Mouse (Mus musculus): ENCODE data around the gene F2r. TPM values are rescaled to one million over a fixed set of nuclear protein-coding genes. Genes with fewer than 3 reads are reported as not detected.

Gene F2r
- polyA plus RNA-seq (2015; fragmentation: Nextera tagmentation; extraction: Ambion mirVana), result 20.1 and 23.0 TPM in 2 replicates

GRCm38 (mm10) chr13:95618309-95618712 lies at the start of gene F2r:
F2r (minus strand) TSS chr13:95618487.
- peak within 1 kb of the TSS; percentile 66 for H3K4me2 ChIP-seq (replicated peaks; ENCODE audit: low read depth)
- H3K9me3 ChIP-seq (ENCODE audit: control insufficient read depth, low read length), result no peaks in the 10 kb centered on the region
- under 1% methylated on average over 38 of the region's 42 CpGs for WGBS
- no peaks in the 10 kb centered on the region for H3K36me3 ChIP-seq (ENCODE audit: control insufficient read depth, insufficient read depth, low read length)
- no peaks in the 10 kb centered on the region for H3K27me3 ChIP-seq (ENCODE audit: control insufficient read depth, insufficient read depth, low read length)
- no peak for TF ChIP-seq CTCF (IDR thresholded peaks at IDR 0.05; ENCODE audit: low read depth)
- TF ChIP-seq EP300 (optimal IDR thresholded peaks at IDR 0.05), result no peak
- ATAC-seq (ENCODE audit: low FRiP score, low TSS enrichment), result peak; percentile 88
- DNase-seq (ENCODE audit: low spot score), result peak; percentile 83
- peak within 1 kb of the TSS; percentile 78 for H3K9ac ChIP-seq (ENCODE audit: low read length)
- H3K4me1 ChIP-seq (replicated peaks; ENCODE audit: control insufficient read depth, insufficient read depth), result 0 out of 2 replicates have a peak, but pooled peaks cover 3% of the 10 kb centered on the region
- H3K27ac ChIP-seq (replicated peaks), result peak within 1 kb of the TSS; percentile 67
- H3K4me3 ChIP-seq (ENCODE audit: low read depth, low read length), result peak within 1 kb of the TSS; percentile 61

GRCm38 (mm10) chr13:95667260-95667659 lies 49.0 kb upstream of the F2r start:
- 12% methylated on average over 7 of the region's 7 CpGs for WGBS
- H3K27me3 ChIP-seq (ENCODE audit: control insufficient read depth, insufficient read depth, low read length), result no peaks in the 10 kb centered on the region
- H3K4me2 ChIP-seq (replicated peaks; ENCODE audit: low read depth), result no peak overlapping the region
- no peak overlapping the region for H3K27ac ChIP-seq (replicated peaks)
- no peak overlapping the region for H3K9ac ChIP-seq (ENCODE audit: low read length)
- no peaks in the 10 kb centered on the region for H3K4me1 ChIP-seq (replicated peaks; ENCODE audit: control insufficient read depth, insufficient read depth)
- 0 out of 2 replicates have a peak, but pooled peaks have one; percentile 24 for ATAC-seq (ENCODE audit: low FRiP score, low TSS enrichment)
- no peak overlapping the region for H3K4me3 ChIP-seq (ENCODE audit: low read depth, low read length)
- H3K36me3 ChIP-seq (ENCODE audit: control insufficient read depth, insufficient read depth, low read length), result peaks cover 3% of the 10 kb centered on the region; the same call in 1 of the 2 replicates
- H3K9me3 ChIP-seq (ENCODE audit: control insufficient read depth, low read length), result no peaks in the 10 kb centered on the region
- TF ChIP-seq CTCF (IDR thresholded peaks at IDR 0.05; ENCODE audit: low read depth) (peak; percentile 71), EP300 (optimal IDR thresholded peaks at IDR 0.05) (no peak)
- DNase-seq (ENCODE audit: low spot score), result no peak

DNA sequence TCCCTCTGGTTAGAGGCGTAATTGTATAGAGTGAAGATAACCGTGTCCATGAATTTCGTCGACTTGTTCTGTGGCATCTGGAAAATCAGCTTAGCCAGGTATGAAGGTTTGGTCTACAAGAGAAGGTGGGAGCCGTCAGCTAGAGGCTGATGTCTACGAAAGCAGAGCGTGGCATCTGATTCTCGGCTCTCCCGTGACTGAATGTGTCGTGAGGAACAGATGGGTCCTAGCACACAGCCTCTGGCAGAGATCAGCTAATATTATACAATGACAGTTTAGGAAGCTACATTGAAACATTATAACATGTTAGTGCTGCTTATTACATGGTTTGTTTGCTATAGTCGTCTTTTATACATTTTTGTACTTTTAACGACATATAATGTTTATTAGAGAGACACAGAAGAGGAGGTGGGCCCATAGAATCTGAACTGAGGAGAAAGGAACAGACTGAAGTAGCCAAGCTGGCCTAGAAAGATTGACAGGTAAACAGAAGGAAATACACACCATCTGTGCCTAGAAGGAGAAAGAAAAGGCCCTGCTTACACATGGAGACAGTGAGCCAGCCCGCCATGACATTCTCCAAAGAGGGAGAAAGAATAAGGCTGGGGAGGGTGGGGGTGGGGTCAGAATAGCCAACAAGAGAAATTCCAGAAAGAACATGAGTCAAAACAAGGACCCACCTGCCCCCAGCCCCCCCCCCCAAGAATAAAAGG lies 47.5 kb upstream of the F2r start:
- no peak for ATAC-seq (ENCODE audit: low FRiP score, low TSS enrichment)
- H3K4me1 ChIP-seq (replicated peaks; ENCODE audit: control insufficient read depth, insufficient read depth), result no peaks in the 10 kb centered on the region
- peaks cover 3% of the 10 kb centered on the region; the same call in 1 of the 2 replicates for H3K36me3 ChIP-seq (ENCODE audit: control insufficient read depth, insufficient read depth, low read length)
- DNase-seq (ENCODE audit: low spot score), result no peak
- no peak for TF ChIP-seq EP300 (optimal IDR thresholded peaks at IDR 0.05)
- no peak for TF ChIP-seq CTCF (IDR thresholded peaks at IDR 0.05; ENCODE audit: low read depth)
- 84% methylated on average over 13 of the region's 13 CpGs for WGBS
- H3K27me3 ChIP-seq (ENCODE audit: control insufficient read depth, insufficient read depth, low read length), result no peaks in the 10 kb centered on the region
- H3K9me3 ChIP-seq (ENCODE audit: control insufficient read depth, low read length), result no peaks in the 10 kb centered on the region
- no peak overlapping the region for H3K27ac ChIP-seq (replicated peaks)
- H3K4me2 ChIP-seq (replicated peaks; ENCODE audit: low read depth), result no peak overlapping the region
- H3K9ac ChIP-seq (ENCODE audit: low read length), result no peak overlapping the region
- no peak overlapping the region for H3K4me3 ChIP-seq (ENCODE audit: low read depth, low read length)

DNA sequence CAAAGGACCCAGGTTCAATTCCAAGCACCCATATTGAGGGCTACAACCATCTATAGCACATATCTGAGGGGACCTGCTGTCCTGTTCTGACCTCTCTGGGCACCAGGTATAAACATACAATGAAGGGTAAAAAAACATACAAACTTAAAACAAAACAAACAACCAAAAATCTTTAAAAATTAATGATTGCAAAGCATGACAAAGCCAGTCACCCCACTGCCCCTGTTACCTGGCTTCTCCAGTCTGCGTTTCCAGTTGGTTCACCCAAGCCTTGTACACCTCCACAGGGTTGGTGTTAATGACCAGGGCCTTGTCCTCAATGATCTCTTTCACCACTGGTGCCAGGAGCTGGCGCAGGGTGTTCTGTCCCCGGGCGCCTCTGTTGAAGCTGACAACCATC lies 45.5 kb upstream of the F2r start:
- H3K27me3 ChIP-seq (ENCODE audit: control insufficient read depth, insufficient read depth, low read length), result no peaks in the 10 kb centered on the region
- no peak overlapping the region for H3K9ac ChIP-seq (ENCODE audit: low read length)
- 92% methylated on average over 4 of the region's 4 CpGs for WGBS
- H3K27ac ChIP-seq (replicated peaks), result no peak overlapping the region
- H3K4me2 ChIP-seq (replicated peaks; ENCODE audit: low read depth), result no peak overlapping the region
- H3K4me1 ChIP-seq (replicated peaks; ENCODE audit: control insufficient read depth, insufficient read depth), result no peaks in the 10 kb centered on the region
- ATAC-seq (ENCODE audit: low FRiP score, low TSS enrichment) (no peak), DNase-seq (ENCODE audit: low spot score) (no peak)
- no peak for TF ChIP-seq EP300 (optimal IDR thresholded peaks at IDR 0.05)
- TF ChIP-seq CTCF (IDR thresholded peaks at IDR 0.05; ENCODE audit: low read depth), result no peak
- H3K36me3 ChIP-seq (ENCODE audit: control insufficient read depth, insufficient read depth, low read length), result no peaks in the 10 kb centered on the region
- no peak overlapping the region for H3K4me3 ChIP-seq (ENCODE audit: low read depth, low read length)
- H3K9me3 ChIP-seq (ENCODE audit: control insufficient read depth, low read length), result no peaks in the 10 kb centered on the region

- TF ChIP-seq EP300 (optimal IDR thresholded peaks at IDR 0.05) (no peak), CTCF (IDR thresholded peaks at IDR 0.05; ENCODE audit: low read depth) (no peak)
- DNase-seq (ENCODE audit: low spot score), result no peak
- Histone ChIP-seq H3K27me3 (ENCODE audit: control insufficient read depth, insufficient read depth, low read length) (no peaks in the 10 kb centered on the region), H3K4me2 (replicated peaks; ENCODE audit: low read depth) (no peak overlapping the region), H3K9ac (ENCODE audit: low read length) (no peak overlapping the region), H3K27ac (replicated peaks) (no peak overlapping the region), H3K4me1 (replicated peaks; ENCODE audit: control insufficient read depth, insufficient read depth) (no peaks in the 10 kb centered on the region), H3K36me3 (ENCODE audit: control insufficient read depth, insufficient read depth, low read length) (no peaks in the 10 kb centered on the region), H3K4me3 (ENCODE audit: low read depth, low read length) (no peak overlapping the region), H3K9me3 (ENCODE audit: control insufficient read depth, low read length) (no peaks in the 10 kb centered on the region)
- ATAC-seq (ENCODE audit: low FRiP score, low TSS enrichment), result no peak
- 78% methylated on average over 7 of the region's 7 CpGs for WGBS
These were observed 41.1 kb upstream of the F2r start for GRCm38 (mm10) chr13:95659432-95659831.

DNA sequence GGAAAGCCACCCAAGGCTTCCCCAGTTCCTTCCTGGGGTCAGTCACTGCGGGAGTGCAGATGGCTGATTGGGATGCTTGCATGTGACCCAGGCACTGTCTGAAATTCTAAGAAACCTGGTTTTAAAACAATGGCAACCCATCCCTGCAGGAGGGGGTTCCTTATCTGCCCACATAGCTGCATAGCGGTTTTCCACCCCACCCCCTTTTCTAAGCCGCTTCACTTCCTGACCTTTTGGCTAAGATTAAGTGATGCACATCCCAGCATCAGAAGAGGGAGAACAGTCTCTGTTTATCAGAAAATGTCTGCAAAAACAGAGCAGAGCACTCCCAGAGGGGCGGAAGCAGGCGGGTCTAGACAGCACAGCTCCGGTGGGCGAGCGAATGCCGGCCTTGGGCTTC lies 38.9 kb upstream of the F2r start:
- Histone ChIP-seq H3K27me3 (ENCODE audit: control insufficient read depth, insufficient read depth, low read length) (no peaks in the 10 kb centered on the region), H3K4me2 (replicated peaks; ENCODE audit: low read depth) (no peak overlapping the region), H3K4me1 (replicated peaks; ENCODE audit: control insufficient read depth, insufficient read depth) (no peaks in the 10 kb centered on the region), H3K36me3 (ENCODE audit: control insufficient read depth, insufficient read depth, low read length) (no peaks in the 10 kb centered on the region), H3K9me3 (ENCODE audit: control insufficient read depth, low read length) (no peaks in the 10 kb centered on the region), H3K27ac (replicated peaks) (no peak overlapping the region), H3K4me3 (ENCODE audit: low read depth, low read length) (no peak overlapping the region), H3K9ac (ENCODE audit: low read length) (no peak overlapping the region)
- DNase-seq (ENCODE audit: low spot score), result no peak
- 62% methylated on average over 9 of the region's 9 CpGs for WGBS
- no peak for ATAC-seq (ENCODE audit: low FRiP score, low TSS enrichment)
- TF ChIP-seq CTCF (IDR thresholded peaks at IDR 0.05; ENCODE audit: low read depth), result no peak
- no peak for TF ChIP-seq EP300 (optimal IDR thresholded peaks at IDR 0.05)
